Mouse (Mus musculus): ENCODE data around the gene Col5a2.
A peak's percentile ranks its signal among the peaks of the same experiment; 100 is the strongest.
"Not testable (repeated sequence)": the region's sequence is repeated elsewhere in the genome, so short reads cannot be mapped to it uniquely, and the experiment has no call there.

The Col5a2 gene

DNA sequence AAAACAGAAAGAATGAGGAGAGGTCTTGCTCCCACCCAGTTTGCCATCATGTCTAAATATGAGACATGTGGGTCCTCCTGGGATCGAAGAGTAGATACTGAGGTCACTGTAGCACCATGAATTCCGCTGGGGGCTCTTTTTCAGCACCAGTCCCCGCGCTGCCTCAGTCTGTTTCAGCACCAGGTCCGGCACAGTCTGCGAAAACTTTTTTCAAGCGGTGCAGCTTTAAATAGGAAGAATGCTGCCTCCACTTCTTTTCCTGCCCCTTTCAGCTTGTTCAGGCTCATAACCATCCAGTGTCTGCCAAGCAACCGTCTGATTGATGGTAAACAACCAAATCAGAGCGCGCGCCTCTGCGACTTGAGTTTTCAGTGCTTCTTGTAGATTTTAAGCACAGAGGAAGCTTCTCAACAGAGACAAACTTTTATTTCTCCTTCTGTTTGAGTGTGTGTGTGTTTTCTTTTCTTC lies at the start of gene Col5a2:
Gene Col5a2, minus strand, starts transcription at position 418 of the 468 bp plus-strand sequence.
- peak in 1 of 2 experiments; percentile 7 for DNase-seq (ENCODE audit: low spot score in 2 of 2)

DNA sequence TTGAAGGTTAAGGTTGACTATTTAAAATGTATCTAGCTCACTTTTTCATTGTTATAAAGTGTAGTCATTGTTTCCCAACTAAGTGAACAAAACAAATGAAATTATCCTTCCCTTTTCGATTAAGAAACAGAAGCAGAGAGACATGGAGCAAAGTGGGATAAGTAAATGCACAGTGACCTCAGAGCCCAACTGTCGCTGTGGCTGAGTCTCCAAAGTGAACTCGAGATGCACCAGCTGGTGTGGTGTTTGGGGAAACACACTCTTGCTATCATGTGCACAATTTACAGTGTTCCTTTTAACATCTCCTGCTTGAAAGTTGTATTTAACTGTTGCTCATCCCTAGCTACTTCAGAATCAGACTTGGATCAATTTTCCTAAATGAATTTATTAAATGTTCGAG lies 47.4 kb upstream of the Col5a2 start:
- no peak for DNase-seq (ENCODE audit: low spot score in 2 of 2)

DNA sequence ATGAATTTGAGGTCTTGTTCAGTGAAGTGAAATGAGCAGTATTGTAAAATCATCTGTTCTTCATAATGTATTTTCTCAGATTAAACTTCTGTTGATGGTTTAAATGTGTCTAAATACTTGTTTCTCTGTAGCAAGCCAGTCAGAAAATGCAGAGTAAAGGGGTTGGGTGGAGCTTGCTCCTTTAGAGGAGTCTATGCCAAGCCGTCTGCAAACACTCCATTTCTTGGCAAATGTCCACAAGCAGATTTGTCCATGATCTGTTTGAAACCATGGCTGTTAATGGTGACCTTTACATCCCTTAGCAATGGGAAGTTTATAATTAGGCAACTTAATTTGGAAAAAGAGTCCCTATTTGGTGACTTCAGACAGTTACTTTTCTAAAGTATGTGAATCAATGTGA lies 38.8 kb upstream of the Col5a2 start:
- no peak for DNase-seq (ENCODE audit: low spot score in 2 of 2)

DNA sequence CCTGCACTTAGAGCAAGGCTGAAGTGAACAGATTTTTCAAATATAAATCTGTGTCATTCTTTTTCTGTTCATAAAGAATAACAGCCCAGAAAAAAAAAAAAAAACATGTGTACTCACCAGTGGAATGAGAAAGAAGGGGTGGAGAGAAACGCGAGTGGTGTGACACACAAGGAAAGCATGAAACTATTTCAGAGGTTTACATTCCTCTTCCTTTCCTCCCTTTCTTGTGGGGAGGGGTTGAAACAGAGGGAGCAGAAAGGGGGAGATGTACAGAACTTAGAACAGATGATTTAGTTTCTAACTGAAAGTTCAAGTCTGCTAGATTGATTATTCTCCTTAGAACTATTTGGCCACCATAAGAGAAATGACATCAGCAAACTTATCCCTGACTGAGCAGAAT lies 38.1 kb upstream of the Col5a2 start:
- no peak for DNase-seq (ENCODE audit: low spot score in 2 of 2)

DNA sequence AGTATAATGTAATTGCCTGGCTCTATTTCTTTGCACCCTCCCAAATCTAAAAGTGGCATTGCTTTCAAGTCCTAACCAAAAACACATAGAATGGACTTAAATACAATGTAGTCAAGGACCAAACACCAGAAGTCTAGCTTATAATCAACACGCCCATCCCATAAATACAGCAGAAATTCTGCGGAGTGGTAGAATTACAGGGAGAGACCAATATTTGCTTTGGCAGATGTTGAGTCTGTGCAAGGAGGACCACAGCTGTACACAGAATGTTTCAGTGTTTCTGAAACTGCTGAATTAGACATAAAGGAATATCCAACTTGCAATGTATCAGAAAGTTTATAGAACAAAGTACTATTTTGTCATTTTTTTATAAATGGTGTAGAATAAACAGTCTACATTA lies 28.4 kb upstream of the Col5a2 start:
- DNase-seq (ENCODE audit: low spot score in 2 of 2) = no peak

DNA sequence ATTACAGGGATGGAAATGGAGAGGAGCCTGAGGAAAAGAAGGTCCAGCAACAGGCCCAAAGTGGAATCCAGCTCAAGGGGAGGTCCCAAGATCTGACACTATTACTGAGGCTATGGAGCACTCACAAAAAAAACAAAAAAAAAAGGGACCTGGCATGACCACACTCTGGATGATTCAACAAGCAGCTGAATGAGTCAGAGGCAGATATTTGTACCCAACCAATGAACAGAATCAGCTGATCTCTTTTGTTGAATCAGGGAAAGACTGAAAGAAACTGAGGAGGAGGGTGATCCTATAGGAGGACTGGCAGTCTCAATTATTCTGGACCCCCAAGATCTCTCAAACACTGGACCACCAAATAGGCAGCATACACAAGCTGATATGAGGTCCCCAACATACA lies 24.4 kb upstream of the Col5a2 start:
- DNase-seq (ENCODE audit: low spot score in 2 of 2) = not testable (repeated sequence)

DNA sequence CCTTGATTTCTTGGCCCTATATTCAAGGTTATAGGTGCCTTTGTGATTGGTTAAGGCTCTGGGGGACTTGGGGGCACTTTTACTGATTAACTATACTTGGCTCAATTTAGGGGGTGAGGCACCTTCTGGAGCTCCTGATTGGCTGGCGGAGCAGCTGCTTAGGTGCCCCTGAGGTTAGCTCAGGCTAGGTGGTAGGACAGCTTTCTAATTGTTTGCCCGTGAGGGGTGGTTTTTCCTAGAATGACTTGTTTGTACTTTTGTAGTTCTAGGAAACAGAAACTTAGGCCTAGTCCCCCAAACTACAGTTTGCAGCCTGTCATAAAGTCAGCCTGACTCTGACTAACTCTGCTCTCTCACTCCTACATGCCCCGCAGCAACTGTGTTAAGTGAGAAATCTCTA lies 20.5 kb upstream of the Col5a2 start:
- no peak for DNase-seq (ENCODE audit: low spot score in 2 of 2)

DNA sequence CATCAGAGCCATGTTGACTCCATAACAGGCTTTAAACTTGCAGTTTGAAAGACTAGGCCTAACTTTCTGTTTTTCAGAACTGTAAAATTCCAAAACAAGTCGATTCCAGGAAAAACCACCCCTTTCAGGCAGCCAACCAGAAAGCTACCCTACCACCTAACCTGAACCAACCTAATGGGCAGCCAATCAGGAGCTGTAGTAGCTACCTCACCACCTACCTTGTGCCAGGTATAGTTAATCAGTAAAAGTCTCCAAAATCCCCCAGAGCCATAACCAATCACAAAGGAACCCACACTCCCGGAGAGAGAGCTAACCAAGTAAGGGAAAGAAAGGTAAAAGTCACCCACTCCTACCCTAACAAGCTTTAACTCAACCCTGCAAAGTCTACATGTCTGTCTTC lies 18.4 kb upstream of the Col5a2 start:
- no peak for DNase-seq (ENCODE audit: low spot score in 2 of 2)

DNA sequence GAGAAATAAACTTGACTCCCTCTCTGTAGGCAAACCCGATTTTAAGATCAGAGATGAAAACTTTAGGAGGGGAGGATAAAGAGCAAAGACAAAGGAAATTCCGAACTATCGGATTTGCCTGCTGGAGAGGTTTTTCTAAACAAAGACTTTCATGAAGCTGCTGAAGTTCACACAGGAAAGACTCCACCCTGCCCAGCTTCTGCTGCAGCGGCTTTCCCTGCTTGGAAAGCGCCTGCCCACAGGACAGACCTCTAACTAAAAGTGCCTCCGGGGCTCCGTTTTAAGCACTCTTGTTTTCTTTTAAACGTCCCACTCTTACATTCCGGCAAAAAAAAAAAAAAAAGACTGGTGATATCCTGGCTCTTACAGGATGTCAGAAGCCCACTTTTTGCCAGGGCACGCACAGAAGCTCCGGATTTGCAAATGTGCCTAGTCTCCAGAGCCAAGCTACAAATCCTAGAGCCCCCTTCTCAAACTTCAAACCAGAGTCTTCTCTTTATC lies 791 bp downstream of the Col5a2 start:
- DNase-seq (ENCODE audit: low spot score in 2 of 2) = no peak

DNA sequence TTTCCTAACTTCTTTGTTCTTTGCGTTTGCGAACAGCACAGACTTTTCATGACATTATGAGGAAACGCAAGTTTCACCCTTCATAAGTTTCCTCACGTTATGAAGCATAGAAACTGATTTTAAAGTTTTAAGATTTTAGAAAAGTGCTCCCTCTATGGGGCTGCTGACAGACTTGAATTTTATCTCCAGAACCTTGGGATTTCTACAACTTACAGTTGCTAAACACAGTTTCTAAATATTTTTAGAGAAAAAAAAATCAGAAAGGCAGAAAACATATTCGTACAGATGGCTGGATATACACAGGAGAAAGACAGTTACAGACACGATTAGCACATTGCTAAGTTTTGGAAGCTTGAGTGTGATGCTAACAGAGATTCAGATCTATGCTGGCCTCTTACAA lies 1.6 kb downstream of the Col5a2 start:
- DNase-seq (ENCODE audit: low spot score in 2 of 2) = no peak

DNA sequence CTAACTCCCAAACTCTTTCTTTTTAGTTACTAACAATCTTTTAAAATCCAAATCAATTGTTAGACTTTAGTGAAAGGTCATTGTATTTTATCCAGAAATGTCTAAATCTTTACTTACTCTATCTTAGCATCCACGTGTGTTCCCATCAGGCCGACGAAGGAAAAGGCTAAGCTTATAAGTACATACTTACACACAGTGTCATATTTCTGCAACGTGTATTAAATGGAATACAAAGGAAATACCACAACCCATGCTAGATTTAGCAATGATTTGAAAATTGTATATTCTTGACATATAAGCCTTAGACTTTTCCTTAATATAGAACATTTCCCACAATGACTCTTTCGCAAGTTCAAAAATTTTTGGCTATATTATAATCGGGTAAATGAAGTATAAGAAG lies 2.6 kb downstream of the Col5a2 start:
- DNase-seq (ENCODE audit: low spot score in 2 of 2) = no peak

DNA sequence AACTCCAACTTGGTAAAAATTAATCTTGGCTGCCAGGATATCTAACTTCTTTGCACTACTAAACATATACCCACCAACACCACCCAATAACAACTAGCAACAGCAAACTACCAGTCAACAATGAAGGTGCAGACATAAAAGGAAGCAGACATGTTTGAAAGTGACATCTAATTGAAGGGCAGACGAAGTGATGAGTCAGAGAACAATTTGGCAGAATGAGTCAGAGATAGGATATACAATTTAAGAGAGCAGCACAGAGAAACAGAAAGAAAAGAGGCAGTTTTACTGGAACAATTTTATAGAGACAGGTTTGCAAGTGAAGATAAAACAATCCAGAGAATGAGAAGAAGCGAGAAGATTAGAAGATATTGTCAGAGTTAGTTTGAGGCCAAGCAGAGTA lies 8.1 kb downstream of the Col5a2 start:
- no peak for DNase-seq (ENCODE audit: low spot score in 2 of 2)

DNA sequence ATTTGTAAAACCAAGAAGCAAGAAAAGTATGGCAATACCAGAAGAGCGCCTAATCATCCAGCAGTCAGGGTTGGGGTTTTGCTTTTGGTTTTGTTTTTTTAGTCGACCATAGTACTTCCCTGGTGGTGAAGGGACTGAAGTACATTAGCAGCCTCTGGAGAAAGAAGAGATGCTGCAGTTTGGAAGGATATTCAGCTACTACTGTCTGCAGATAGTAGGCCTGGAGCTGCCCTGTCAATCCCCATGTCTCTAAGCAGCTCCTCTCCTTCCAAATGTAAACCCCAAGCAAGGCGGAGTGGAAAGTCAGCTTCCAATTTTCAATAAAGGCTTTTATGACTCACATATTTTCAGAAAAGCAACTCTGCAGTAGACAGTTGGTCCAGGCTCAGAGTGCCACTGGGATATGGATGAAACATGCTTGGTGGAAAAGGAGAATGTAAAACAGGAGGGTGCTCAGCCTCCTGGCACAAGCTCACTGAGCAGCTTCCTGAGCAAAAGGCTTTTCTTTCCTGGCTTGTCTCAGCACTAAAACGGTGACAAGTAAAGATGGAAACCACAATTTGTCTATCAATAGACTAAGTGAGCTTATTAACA lies 10.9 kb downstream of the Col5a2 start:
- no peak for DNase-seq (ENCODE audit: low spot score in 2 of 2)

DNA sequence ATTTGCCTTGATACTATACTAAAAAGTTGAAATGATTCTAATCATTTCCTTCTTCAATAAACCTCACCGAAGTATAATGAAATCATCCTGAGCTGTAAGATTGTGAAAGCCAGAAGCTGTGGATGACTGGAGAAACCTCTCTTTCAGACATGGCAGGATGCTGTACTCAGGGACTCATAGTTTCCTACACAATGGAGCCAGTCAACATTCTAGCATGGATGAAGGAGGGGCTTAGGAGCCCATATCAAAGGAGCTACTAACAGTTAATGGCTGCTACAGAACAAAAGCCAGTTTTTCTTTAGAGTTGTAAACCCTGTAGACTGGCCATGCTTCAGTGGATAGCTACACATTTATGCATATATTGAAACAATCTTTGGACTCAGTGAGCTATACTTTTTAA lies 12.6 kb downstream of the Col5a2 start:
- no peak for DNase-seq (ENCODE audit: low spot score in 2 of 2)

DNA sequence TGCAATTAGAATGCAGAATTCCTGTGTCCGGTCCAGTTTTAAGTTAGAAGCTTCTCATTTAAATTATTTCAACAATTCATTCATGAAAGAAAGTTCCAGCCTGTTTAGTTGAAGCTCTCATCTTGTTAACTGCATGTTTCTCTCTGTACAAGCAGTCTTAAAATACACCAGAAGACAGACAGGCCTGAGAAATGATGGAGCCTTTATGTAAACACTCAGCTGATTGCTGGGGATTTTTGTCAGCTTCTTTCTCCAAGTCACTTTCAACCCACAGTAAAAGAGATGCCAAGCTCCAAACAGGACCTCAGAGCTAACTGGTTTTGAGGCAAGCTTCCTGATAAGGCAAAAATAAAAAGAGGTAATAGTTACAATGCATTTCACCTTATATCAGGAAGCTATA lies 14.8 kb downstream of the Col5a2 start:
- DNase-seq (ENCODE audit: low spot score in 2 of 2) = no peak

DNA sequence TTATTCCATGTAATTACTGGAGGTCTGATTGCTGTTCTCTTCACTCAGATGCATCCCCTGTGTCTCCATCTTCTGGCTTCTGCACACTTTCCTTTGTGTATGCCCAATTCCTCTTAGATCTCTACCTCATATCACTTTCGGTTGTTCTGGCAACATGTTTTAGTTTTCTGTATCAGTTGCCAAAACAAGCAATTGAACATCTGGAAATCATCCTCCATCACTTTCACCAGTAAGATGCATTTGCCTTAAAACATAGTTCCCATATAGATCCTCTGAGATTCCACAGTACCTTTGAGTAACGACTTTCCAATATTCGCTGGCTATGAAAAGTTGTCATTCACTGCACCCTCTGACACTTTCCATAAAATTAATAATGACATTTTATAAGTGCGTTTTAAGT lies 20.1 kb downstream of the Col5a2 start:
- no peak for DNase-seq (ENCODE audit: low spot score in 2 of 2)

DNA sequence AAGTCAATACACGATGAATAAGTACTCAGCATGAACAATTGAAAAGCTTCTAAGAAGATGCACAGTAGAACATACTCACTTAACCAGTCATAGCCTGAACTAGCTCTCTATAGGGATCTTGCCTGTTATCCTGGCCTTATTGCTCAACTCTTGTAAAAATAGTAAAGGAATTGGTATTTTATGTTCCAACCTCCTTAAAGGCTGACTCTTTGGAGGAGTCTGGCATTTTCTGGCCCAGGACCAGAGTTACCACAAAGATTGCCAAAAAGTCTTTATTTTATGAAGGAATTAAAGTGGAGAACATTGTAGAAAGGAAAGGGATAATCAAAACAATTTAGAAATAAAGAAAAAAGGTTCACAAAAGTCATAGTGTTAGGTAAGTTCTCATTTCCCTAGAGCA lies 21.2 kb downstream of the Col5a2 start:
- DNase-seq (ENCODE audit: low spot score in 2 of 2) = no peak

DNA sequence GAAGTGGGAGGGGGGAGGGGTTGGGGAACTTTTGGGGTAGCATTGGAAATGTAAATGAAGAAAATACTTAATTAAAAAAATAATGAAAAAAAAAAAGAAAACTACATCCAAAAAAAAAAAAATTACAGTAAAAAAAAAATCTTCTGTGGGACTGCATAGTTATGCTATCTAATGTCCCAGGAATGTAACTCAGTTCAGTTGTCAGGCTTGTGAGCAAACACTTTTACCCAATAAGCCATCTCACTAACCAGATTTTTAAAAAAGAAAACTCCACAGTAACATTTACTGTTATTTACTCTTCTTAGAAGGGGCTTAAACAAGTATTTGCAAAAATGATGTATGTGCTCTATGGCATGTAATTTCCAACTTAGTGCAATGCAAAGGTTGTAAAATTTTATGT lies 24.0 kb downstream of the Col5a2 start:
- DNase-seq (ENCODE audit: low spot score in 2 of 2) = no peak

DNA sequence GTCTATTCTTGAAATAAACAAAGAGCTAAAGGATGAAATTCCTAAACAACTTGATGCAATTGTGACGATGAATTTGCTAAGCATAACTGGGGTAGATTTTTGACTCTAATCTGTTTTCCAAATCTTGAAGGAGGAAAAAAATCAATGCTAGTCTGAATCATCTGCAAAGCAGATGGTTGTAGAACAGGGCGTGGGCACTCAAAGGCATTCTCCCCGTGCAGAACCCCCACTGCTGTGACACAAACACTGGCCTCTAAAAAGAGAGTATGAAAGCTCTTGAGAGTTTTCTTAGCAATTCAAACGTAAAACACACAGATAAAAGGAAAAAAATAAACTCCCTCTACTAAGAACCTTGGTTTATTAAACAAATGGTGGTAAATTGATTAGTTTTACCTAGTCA lies 30.3 kb downstream of the Col5a2 start:
- no peak for DNase-seq (ENCODE audit: low spot score in 2 of 2)

DNA sequence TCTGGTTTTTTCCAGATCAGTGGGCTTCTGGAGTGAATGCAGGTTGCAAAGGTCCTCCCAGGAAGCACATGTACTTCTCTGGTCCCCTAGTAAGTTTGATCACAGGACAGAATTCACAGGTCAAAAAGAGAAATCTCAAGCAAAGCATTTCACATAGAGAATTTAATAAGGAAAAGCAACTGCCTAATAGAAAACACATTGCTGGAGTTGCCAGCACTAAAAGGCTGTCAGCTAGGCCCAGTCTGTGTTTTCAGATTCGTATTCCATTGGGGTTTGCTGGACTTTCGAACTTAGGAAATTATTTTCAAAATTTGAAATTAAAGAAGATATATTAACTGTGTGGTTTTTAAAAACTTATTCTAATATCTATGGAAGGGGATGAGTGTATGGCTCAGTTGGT lies 42.3 kb downstream of the Col5a2 start:
- no peak for DNase-seq (ENCODE audit: low spot score in 2 of 2)

DNA sequence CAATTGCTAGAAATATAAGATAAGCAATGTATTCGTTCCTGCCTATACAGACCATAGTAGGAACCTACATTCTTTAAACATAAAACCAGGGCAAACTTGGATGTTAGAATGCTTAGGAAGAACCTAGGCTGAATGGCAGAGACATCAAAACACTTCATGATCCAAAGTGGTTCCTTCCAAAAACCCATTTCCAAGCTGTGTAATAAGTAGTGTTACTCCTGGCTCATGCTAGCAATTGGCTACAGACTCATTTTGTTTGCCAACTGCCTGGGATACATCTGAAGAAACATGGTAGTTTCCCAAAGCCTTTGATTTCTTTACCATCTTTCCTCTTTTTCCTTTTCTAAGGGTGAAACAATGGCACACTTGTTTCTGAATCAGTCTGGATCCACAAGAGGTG lies 47.3 kb downstream of the Col5a2 start:
- DNase-seq (ENCODE audit: low spot score in 2 of 2) = no peak

DNA sequence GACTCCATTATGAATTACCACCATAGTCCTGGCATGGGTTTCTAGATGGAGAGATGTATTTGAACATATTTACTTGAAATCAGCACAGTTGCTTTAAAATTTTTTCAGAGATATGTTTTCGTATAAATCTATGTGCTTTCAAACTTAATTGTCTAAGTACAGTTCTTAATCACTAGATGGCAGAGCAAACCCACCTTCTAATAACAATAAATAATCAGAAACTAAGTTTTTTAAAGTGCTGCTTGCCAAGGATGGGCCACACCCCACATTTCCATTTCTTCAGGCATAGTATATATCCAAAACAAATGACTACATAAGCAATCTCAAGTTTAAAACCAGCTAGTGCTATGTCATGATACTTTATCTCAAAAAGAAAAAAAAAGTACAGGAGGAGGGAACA lies 54.2 kb downstream of the Col5a2 start:
- no peak for DNase-seq (ENCODE audit: low spot score in 2 of 2)

DNA sequence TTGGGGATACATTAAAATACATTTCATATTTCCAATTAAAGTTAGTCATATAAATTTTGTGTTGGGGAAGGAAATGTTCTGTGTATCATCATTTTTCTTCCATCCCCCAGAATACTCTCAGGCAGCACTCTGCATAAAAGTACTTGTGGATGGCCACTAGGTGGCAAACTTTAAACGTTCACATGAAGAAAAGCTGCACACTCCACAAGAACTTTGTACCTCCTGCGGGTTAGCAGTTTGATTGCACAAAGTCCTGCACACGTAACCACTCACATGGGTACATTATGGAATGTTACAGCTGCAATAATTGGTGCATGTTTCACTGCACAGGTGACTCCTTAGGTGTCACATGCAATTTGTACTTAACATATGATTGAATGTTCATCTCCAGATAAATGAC lies 71.2 kb downstream of the Col5a2 start:
- DNase-seq (ENCODE audit: low spot score in 2 of 2) = no peak

DNA sequence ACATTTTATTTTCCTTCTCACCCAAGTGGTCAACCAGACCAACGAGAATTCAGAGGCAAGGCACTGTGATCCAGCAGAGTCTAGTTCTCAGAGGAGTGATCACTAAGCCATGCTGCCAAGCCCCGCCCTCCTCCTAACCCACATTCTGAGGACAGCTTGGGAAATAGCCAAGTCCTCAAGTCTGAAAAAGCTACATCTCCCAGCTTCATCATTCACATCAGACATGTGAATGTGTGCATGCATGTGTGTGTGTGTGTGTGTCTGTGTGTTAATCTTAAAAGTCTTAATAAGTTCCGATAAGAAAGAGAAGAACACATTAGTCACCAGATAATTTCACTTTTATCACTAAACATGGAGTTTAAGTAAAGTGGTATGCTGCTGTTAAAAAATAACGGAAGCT lies 72.6 kb downstream of the Col5a2 start:
- DNase-seq (ENCODE audit: low spot score in 2 of 2) = no peak

Data from spleen, postnatal 36 days (tissue).